Mouse (Mus musculus): ENCODE data around the gene Psmd8.
A peak's percentile ranks its signal among the peaks of the same experiment; 100 is the strongest.

GRCm38 (mm10) chr7:29180077-29180853 lies at the start of gene Psmd8:
- TF ChIP-seq CTCF (IDR thresholded peaks at IDR 0.05; ENCODE audit: borderline replicate concordance, control insufficient read depth, extremely low read depth, insufficient read depth, low read length, poor library complexity) = 0 out of 2 replicates have a peak, but pooled peaks have one; percentile 63
- peak; percentile 96 for TF ChIP-seq POLR2A (IDR thresholded peaks at IDR 0.05; ENCODE audit: control insufficient read depth, extremely low read depth, insufficient read depth, low read length, poor library complexity)

Measured in thymus, adult 2 months (tissue).